In genomic region chr11:61266551-61267533, GRCm38 (mm10) we compare ENCODE assay signal across 8 mouse cellular contexts. TPM values are rescaled to one million over a fixed set of nuclear protein-coding genes. Genes with fewer than 3 reads are reported as not detected.
DNase-seq lines count a peak whose midpoint lies in the region; ATAC-seq lines count a peak whose summit lies in the region.

TSS of gene Aldh3a2 (minus strand) at chr11:61267464.

- intact Hi-C loops in left cerebral cortex, postnatal 14 days (cut with DNase I): no loop called here

- ATAC-seq in intestine, embryonic 14.5 days (replicated peaks; ENCODE audit: low FRiP score, low TSS enrichment, low read depth): peak; percentile 100

- H3K4me2 ChIP-seq in intestine, embryonic 14.5 days (ENCODE audit: low read length): peak within 1 kb of the TSS; percentile 67

- DNase-seq in adrenal gland, adult (ENCODE audit: inconsistent age in 2 of 2, low spot score in 1 of 2): peak; percentile 95 to 98
- DNase-seq in embryo, embryonic 10.5 days (ENCODE audit: low spot score): peak; percentile 97
- peak; percentile 93 for DNase-seq in gastrocnemius, postnatal 25 days
- peak; percentile 96 for DNase-seq in intestine, embryonic 14.5 days (ENCODE audit: low spot score)
- DNase-seq in left cerebral cortex, postnatal 14 days (ENCODE audit: low spot score in 2 of 2): peak; percentile 92 to 94
- DNase-seq in mesoderm, embryonic 11.5 days (ENCODE audit: low read depth, low spot score): peak; percentile 94
- DNase-seq in right cerebral cortex, postnatal 36 days (ENCODE audit: low spot score in 2 of 2): peak; percentile 89 to 93
- peak; percentile 95 for DNase-seq in yolk sac, embryonic 10.5 days (ENCODE audit: low spot score)

- peak within 1 kb of the TSS; percentile 52 for H3K4me3 ChIP-seq in intestine, embryonic 14.5 days (ENCODE audit: low read depth, low read length)

- H3K4me1 ChIP-seq in intestine, embryonic 14.5 days (replicated peaks; ENCODE audit: control insufficient read depth, insufficient read depth, low read length): no peaks in the 10 kb centered on the region

- H3K9ac ChIP-seq in intestine, embryonic 14.5 days (ENCODE audit: low read length): peak within 1 kb of the TSS; percentile 75

- H3K27ac ChIP-seq in intestine, embryonic 14.5 days (ENCODE audit: low read depth): peak within 1 kb of the TSS; percentile 98

- no peaks in the 10 kb centered on the region for H3K9me3 ChIP-seq in intestine, embryonic 14.5 days (ENCODE audit: control insufficient read depth, low read length)

- H3K36me3 ChIP-seq in intestine, embryonic 14.5 days (ENCODE audit: control insufficient read depth, insufficient read depth, low read length): peaks cover 24% of the 10 kb centered on the region

- WGBS in intestine, embryonic 14.5 days: under 1% methylated on average over 57 of the region's 58 CpGs

- H3K27me3 ChIP-seq in intestine, embryonic 14.5 days (replicated peaks; ENCODE audit: control insufficient read depth, insufficient read depth, low read length): no peaks in the 10 kb centered on the region

RNA-seq across cellular contexts. Expression of gene Aldh3a2, which starts in this region (rescaled TPM):
- 10 to 100 TPM; 12.6 to 12.8 TPM for total RNA-seq in gastrocnemius, postnatal 25 days (2021)
- 47.9 and 56.0 TPM in 2 replicates for polyA plus RNA-seq in intestine, embryonic 14.5 days (2014; fragmentation: Nextera tagmentation; extraction: Ambion mirVana)
- total RNA-seq in left cerebral cortex, postnatal 14 days (2021): 10 to 100 TPM; 45.2 to 50.3 TPM

Comparison
In these comparisons a context has a peak if more than half of its experiments do, and no peak if none do; other contexts are left out.
1. Peak in every context shown above with its lines: DNase-seq, ATAC-seq, H3K4me3 ChIP-seq and H3K27ac ChIP-seq.